Mouse (Mus musculus) hindbrain, embryonic 13.5 days (tissue): ENCODE measurements around the gene Gadd45b. TPM values are rescaled to one million over a fixed set of nuclear protein-coding genes. Genes with fewer than 3 reads are reported as not detected.

Experiments
- ATAC-seq: fragments of 200-750 bp; cut with Nextera tagmentation; 2 replicates; pipeline ENCODE4 v1.8.0; 2017; ENCODE audit warnings: moderate TSS enrichment; ENCODE audit not compliant: low FRiP score
- H3K27ac ChIP-seq: fragments of 300-500 bp; sonication (generic); 2 replicates; pipeline ENCODE4 v1.5.1; 2015; ENCODE audit warnings: inconsistent platforms, mild to moderate bottlenecking, moderate library complexity
- H3K27me3 ChIP-seq: fragments of 300-500 bp; sonication (generic); 2 replicates; pipeline ENCODE4 v1.6.1; 2015; ENCODE audit warnings: mild to moderate bottlenecking, inconsistent platforms
- H3K36me3 ChIP-seq: fragments of 300-500 bp; sonication (generic); 2 replicates; pipeline ENCODE4 v1.6.1; 2015; ENCODE audit warnings: mild to moderate bottlenecking, inconsistent platforms
- H3K4me1 ChIP-seq: fragments of 300-500 bp; sonication (generic); replicated peaks from 2 replicates; pipeline ENCODE4 v1.6.1; 2015; ENCODE audit warnings: inconsistent platforms
- H3K4me2 ChIP-seq: fragments of 300-500 bp; sonication (generic); 2 replicates; pipeline ENCODE4 v1.6.1; 2015; ENCODE audit warnings: inconsistent platforms, mild to moderate bottlenecking, moderate library complexity
- H3K4me3 ChIP-seq: fragments of 300-500 bp; sonication (generic); 2 replicates; pipeline ENCODE4 v1.5.1; 2015; ENCODE audit warnings: mild to moderate bottlenecking, inconsistent platforms
- H3K9ac ChIP-seq: fragments of 300-500 bp; sonication (generic); 2 replicates; pipeline ENCODE4 v1.6.1; 2015; ENCODE audit warnings: mild to moderate bottlenecking, inconsistent platforms
- H3K9me3 ChIP-seq: fragments of 300-500 bp; sonication (generic); 2 replicates; pipeline ENCODE4 v1.6.1; 2016; ENCODE audit warnings: inconsistent platforms
- WGBS: fragments of 180-500 bp; shearing (Covaris S2); methylation state at CpG from one replicate; pipeline ENCODE4 v1.1.7; 2015; 5-methylcytosine and 5-hydroxymethylcytosine counted together
- polyA plus RNA-seq: library from polyadenylated mRNA; unstranded; fragments of >200 nt; fragmentation: Nextera tagmentation; extraction: Ambion mirVana; gene quantifications from 2 replicates; pipeline ENCODE4 v1.2.1, GENCODE M21; 2015

The Gadd45b gene
- polyA plus RNA-seq, 1 experiment from 2014 or later = 8.1 TPM

DNA sequence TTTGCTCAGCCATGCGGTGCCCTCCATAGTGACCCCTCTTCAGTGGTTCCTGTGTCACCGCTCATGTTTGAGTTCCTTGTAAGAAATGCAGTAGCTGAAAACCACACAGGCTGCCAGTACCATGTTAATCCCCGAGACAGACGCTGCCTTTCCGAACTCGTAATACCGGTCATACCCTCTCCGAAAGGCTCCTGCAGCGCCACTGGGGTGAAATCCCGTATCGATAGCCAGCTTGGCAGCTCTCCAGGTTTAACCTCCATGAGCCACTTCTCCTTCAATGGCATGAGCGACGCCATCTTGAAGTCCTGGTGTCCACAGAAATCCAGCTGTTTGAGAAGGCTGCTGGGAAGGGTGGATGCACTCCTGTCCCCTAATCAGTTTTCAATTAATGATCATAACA lies 24.5 kb downstream of the Gadd45b start:
- no peak overlapping the region for H3K27ac ChIP-seq
- no peak for ATAC-seq
- no peak overlapping the region for H3K9ac ChIP-seq
- no peaks in the 10 kb centered on the region for H3K9me3 ChIP-seq
- H3K4me2 ChIP-seq = no peak overlapping the region
- peaks cover 4% of the 10 kb centered on the region for H3K4me1 ChIP-seq
- peaks cover 9% of the 10 kb centered on the region; the same call in 1 of the 2 replicates for H3K27me3 ChIP-seq
- no peak overlapping the region for H3K4me3 ChIP-seq
- no peaks in the 10 kb centered on the region for H3K36me3 ChIP-seq
- WGBS = 82% methylated on average over 13 of the region's 13 CpGs

DNA sequence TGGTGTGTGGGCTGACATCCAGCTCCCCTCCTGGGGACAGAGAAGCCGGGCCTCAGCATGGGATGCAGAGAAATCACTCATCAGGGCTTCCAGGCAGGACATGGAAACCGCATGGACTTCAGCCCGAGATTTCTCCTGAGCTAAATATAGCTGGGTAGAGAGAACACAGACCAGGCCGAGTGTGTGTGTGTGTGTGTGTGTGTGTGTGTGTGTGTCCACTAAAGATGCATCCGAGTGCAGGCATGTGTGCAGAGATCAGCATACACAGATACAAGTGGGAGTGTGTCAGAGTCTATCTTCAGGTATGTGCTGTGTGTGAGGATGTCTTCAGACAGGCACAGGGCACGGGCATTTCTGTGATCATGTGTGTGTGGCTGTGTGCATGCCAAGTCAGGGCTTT lies 25.0 kb downstream of the Gadd45b start:
- no peak for ATAC-seq
- WGBS = 62% methylated on average over 6 of the region's 6 CpGs

DNA sequence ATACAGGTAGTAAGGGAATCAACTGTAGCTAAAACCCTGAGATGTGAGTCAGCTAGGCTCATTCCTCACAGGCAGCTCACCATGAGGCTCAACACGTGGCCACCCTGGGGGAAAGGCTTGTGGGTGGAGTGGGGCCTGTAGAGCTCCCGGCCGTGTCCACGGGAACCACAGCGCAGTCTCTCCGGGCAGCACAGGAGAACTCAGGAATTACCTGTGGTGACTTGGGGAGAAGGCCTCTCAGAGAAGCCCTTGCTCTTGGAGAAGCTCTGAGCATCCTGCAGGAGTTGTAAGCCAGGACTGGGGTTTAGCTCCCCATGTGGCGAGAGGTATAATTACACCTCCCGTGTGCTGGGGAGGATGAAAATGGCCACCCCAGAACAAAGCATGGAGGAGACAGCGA lies 25.7 kb downstream of the Gadd45b start:
- H3K4me3 ChIP-seq = no peak overlapping the region
- ATAC-seq = no peak; the same call in 1 of the 2 replicates
- H3K4me2 ChIP-seq = no peak overlapping the region
- peaks cover 4% of the 10 kb centered on the region for H3K4me1 ChIP-seq
- H3K9ac ChIP-seq = no peak overlapping the region
- H3K9me3 ChIP-seq = no peaks in the 10 kb centered on the region
- H3K27ac ChIP-seq = no peak overlapping the region
- H3K36me3 ChIP-seq = no peaks in the 10 kb centered on the region
- WGBS = 24% methylated on average over 9 of the region's 9 CpGs
- peaks cover 12% of the 10 kb centered on the region; the same call in 1 of the 2 replicates for H3K27me3 ChIP-seq

More for the DNA sequence above, 25.0 kb downstream of the Gadd45b start:
- Histone ChIP-seq H3K9me3 (no peaks in the 10 kb centered on the region), H3K36me3 (no peaks in the 10 kb centered on the region), H3K9ac (no peak overlapping the region), H3K27ac (0 out of 2 replicates have a peak overlapping the region, but pooled peaks have one; percentile 30), H3K4me2 (no peak overlapping the region), H3K4me1 (peaks cover 4% of the 10 kb centered on the region), H3K4me3 (no peak overlapping the region), H3K27me3 (peaks cover 9% of the 10 kb centered on the region; the same call in 1 of the 2 replicates)

DNA sequence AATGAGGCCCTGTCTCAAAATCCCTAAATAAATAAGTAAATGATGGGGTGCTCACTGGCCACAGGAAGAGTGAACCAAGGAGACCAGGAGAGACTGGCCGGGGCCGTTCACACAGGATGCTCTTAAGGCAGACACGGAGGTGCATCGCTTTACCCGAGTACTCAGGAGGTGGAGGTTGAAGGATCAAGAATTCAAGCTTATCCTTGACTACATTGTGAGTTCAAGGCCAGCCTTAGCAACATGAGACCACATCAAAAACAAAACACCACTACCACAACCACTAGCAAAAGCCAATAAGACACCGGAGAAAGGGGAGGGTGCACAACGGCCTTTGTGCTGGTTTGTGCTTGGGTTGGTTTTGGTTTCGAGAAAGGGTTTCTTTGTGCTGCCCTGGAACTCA lies 26.5 kb downstream of the Gadd45b start:
- WGBS = 94% methylated on average over 8 of the region's 8 CpGs
- Histone ChIP-seq H3K9me3 (no peaks in the 10 kb centered on the region), H3K4me2 (no peak overlapping the region), H3K9ac (no peak overlapping the region), H3K4me1 (peaks cover 10% of the 10 kb centered on the region), H3K27ac (no peak overlapping the region), H3K27me3 (0 out of 2 replicates have a peak, but pooled peaks cover 10% of the 10 kb centered on the region), H3K36me3 (no peaks in the 10 kb centered on the region), H3K4me3 (no peak overlapping the region)
- ATAC-seq = no peak

DNA sequence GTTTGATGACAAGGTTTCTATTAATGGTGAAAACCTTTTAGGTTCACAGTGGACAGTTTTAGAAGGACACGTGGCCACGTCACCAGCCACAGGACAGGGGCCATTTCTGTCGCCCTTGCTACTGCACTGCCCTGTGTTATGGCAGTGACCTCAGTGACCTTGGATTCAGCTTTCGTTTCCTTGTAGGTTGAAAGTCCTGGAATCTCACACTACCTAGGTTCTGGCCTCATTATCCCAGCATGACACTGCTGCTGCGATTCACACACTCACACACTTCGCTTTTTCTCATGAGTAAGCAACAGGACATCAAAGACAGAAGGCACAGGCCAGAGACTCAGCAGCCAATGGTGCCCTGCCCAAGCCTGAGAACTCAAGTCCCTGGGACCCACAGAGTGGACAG lies 27.0 kb downstream of the Gadd45b start:
- Histone ChIP-seq H3K36me3 (no peaks in the 10 kb centered on the region), H3K9me3 (no peaks in the 10 kb centered on the region), H3K4me2 (no peak overlapping the region), H3K27ac (no peak overlapping the region), H3K27me3 (0 out of 2 replicates have a peak, but pooled peaks cover 10% of the 10 kb centered on the region), H3K4me3 (no peak overlapping the region), H3K4me1 (peaks cover 11% of the 10 kb centered on the region), H3K9ac (no peak overlapping the region)
- WGBS = 85% methylated on average over 6 of the region's 6 CpGs
- ATAC-seq = no peak

DNA sequence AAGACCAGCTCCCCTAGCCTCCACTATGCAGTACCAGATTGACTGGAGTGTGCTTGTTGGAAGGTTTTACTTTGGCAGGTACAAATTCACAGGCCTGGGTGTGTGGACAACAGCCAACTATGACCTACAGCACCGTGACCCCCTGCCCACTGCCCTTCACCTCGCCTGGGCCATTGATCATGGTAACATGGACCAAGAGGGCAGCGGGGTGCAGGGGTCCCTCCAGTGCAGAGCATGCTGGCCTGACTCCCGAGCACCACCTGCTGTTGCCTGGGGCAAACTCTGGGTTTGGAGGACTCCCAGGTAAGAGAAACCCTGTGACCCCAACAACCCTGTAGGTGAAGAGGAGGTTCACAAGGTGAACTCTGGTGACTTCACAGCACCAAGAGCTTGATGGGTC lies 27.9 kb downstream of the Gadd45b start:
- 0 out of 2 replicates have a peak, but pooled peaks cover 10% of the 10 kb centered on the region for H3K27me3 ChIP-seq
- no peak overlapping the region for H3K4me2 ChIP-seq
- H3K9me3 ChIP-seq = no peaks in the 10 kb centered on the region
- H3K4me1 ChIP-seq = peaks cover 11% of the 10 kb centered on the region
- no peak for ATAC-seq
- no peak overlapping the region for H3K9ac ChIP-seq
- no peak overlapping the region for H3K27ac ChIP-seq
- no peaks in the 10 kb centered on the region for H3K36me3 ChIP-seq
- no peak overlapping the region for H3K4me3 ChIP-seq
- WGBS = 73% methylated on average over 4 of the region's 4 CpGs

DNA sequence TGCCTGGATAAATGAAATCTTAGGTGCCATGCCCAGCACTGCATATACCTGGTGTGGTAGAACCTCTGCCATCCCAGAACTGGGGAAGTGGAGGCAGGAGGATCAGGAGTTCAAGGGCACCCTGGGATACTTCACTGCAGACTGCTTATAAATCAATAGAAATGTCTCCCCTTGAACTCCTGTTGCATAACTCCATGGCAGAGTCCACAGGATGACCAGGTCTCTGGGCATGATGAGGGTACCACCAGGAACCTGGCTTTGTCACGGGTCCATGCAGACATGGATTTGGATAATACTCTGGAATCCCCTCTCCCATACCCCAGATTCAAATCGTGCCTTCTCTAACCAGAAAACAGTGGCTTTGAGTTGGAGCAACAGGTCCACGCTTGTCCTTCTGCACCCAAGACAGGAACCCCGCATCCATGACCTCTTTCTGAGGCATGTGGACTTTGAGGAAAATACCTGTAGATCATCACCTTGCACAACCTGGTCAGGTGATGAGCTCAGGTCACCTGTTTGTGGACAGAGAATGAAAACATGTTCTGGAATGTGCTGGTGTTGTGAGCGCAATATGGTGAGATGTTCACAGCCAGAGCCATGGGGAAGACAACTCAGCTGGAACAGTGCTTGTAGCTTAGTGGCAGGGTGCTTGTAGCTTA lies 29.2 kb downstream of the Gadd45b start:
- peaks cover 21% of the 10 kb centered on the region for H3K4me1 ChIP-seq
- H3K4me3 ChIP-seq = no peak overlapping the region
- no peaks in the 10 kb centered on the region for H3K36me3 ChIP-seq
- no peak overlapping the region for H3K9ac ChIP-seq
- no peaks in the 10 kb centered on the region for H3K9me3 ChIP-seq
- H3K4me2 ChIP-seq = no peak overlapping the region
- no peak for ATAC-seq
- H3K27ac ChIP-seq = no peak overlapping the region
- 89% methylated on average over 5 of the region's 5 CpGs for WGBS
- H3K27me3 ChIP-seq = 0 out of 2 replicates have a peak, but pooled peaks cover 10% of the 10 kb centered on the region

DNA sequence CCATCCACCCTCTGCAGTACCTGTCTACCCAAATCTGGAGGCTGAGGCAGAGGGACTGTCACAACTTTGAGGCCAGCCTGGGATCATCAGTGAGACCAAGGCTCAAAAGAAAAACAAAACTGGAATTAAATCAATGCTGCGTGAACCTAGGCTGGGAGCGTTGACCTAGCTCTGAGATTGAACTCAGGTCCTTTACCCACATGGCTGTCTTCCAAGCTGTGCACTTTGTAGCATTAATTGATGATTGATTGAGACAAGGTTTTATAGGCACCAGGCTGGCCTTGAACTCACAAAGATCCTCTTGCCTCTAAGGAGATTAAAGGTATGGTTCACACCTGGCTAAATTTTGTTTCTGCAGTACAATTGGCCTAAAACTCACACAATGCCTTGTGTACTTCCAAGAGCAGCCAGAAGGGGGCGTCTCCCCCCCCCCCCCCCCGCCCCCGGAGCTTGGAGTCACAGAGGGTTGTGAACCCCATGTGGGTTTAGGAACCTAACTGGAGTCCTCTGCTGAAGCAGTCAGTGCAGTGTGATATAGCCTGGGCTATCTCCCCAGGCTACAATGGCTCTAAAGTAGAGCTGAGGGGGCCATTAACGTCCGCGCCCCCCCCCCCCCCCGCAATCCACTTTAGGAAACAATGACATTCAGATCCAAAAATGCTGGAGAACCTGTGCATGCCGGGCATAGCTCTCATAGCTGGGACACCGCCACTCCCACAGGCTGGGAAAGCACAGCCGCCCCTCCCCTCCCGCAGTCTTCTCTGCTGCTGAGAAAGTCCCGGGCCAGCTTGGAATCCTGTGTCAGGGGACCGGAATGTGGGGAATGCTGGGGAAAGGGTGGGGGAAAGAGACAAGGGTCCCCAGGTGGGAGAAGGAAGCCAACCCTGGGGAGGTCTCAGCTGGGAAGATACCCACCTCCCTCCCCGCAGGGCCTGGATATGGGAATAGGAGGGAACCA lies 31.0 kb downstream of the Gadd45b start:
- Histone ChIP-seq H3K4me2 (no peak overlapping the region), H3K4me3 (no peak overlapping the region), H3K9me3 (no peaks in the 10 kb centered on the region), H3K27me3 (0 out of 2 replicates have a peak, but pooled peaks cover 10% of the 10 kb centered on the region), H3K9ac (no peak overlapping the region), H3K36me3 (no peaks in the 10 kb centered on the region), H3K4me1 (peaks cover 17% of the 10 kb centered on the region), H3K27ac (no peak overlapping the region)
- no peak for ATAC-seq
- WGBS = 13% methylated on average over 16 of the region's 16 CpGs

DNA sequence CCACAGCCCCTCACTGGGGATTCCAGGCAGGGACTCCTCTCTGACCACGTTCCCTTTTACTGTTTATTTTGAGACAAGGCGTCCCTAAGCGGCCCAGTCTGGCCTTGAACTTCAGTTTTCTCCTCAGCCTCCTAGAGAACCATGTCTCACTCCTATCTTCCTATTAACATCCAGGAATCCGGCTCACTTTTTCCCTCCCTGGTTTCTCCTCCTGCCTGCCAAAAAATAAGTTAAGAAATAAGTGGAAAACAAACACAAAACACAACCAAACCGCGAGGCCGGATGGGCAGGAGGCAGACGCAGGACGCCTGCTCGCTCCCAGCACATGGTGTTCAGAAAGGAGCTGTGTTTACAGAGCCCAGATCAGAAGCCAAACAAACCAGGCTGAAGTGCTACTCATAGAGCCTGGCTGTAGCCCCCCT lies 32.2 kb downstream of the Gadd45b start:
- Histone ChIP-seq H3K9ac (no peak overlapping the region), H3K4me2 (no peak overlapping the region), H3K4me1 (peaks cover 18% of the 10 kb centered on the region), H3K36me3 (no peaks in the 10 kb centered on the region), H3K27me3 (0 out of 2 replicates have a peak, but pooled peaks cover 10% of the 10 kb centered on the region), H3K4me3 (no peak overlapping the region), H3K9me3 (no peaks in the 10 kb centered on the region), H3K27ac (0 out of 2 replicates have a peak overlapping the region, but pooled peaks have one; percentile 18)
- ATAC-seq = no peak
- 53% methylated on average over 10 of the region's 10 CpGs for WGBS

DNA sequence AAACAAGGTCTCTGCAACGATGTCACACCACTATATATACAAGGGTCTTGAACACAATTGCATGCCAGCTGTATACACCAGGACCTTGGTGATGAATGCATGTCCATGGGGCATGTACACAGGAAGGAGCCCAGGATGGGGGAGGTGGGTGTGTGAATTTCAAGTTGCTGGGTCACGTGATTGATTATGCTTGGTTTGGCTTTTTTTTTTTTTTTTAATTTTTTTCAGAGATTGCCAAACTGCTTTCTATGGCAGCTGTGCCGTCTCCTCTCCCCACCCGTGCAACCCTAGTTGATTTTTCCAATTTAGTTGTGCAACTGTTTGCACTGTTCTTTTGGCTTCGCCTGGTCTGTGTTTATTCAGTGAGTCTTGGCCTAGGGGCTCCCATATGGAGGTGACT lies 32.7 kb downstream of the Gadd45b start:
- Histone ChIP-seq H3K36me3 (no peaks in the 10 kb centered on the region), H3K9ac (no peak overlapping the region), H3K4me2 (no peak overlapping the region), H3K4me1 (peaks cover 23% of the 10 kb centered on the region), H3K4me3 (no peak overlapping the region), H3K27me3 (0 out of 2 replicates have a peak, but pooled peaks cover 10% of the 10 kb centered on the region), H3K9me3 (no peaks in the 10 kb centered on the region), H3K27ac (no peak overlapping the region)
- ATAC-seq = no peak
- 77% methylated on average over 5 of the region's 5 CpGs for WGBS

DNA sequence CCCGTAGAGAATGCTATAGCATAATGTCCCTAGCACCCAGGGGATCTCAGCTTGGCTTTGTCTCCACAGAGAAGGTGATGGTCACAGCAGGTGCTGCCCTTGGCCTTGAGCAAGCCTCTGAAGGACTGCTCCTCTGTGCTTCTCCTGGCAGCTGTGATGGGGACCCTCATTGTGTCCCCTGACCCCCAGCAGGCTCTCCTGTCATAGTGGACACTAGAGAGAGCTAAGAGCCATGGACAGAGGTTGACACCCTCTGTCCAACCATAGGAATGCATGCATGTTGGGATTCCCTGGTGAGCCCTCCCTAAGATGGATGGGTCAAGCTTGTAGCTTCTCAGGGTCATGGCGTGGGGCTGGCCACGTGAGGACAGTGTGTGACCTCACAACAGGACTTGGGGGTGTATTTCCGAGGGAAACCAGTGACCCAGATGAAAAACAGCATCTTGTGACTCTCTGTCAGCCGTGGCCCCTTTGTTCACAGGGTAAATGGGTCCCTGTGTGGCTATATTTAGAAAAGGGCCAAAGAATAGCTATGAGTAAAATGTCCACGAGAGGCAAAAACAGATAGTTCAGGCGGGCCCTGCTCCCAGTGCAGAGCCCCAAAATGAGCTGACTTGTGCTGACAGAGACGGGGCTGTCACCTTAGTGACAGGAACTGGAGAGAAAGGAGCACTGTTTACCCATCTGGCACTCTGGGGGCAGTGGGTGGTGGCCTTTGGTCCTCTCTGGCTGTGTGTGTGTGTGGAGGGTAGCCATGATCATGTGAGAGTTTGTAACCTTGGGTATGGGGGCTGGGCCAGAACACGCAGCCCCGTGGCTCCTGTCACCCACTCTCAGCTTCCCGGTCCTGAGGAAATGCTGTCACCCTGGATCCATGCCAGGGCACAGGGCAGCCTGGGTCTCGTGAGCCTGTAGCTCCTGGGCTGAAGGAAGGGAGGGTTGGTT lies 33.4 kb downstream of the Gadd45b start:
- Histone ChIP-seq H3K4me1 (peaks cover 23% of the 10 kb centered on the region), H3K9me3 (no peaks in the 10 kb centered on the region), H3K4me2 (no peak overlapping the region), H3K9ac (no peak overlapping the region), H3K4me3 (no peak overlapping the region), H3K27ac (no peak overlapping the region), H3K36me3 (no peaks in the 10 kb centered on the region), H3K27me3 (0 out of 2 replicates have a peak, but pooled peaks cover 10% of the 10 kb centered on the region)
- ATAC-seq = no peak
- WGBS = 50% methylated on average over 12 of the region's 12 CpGs
